ENCODE assay signal across 14 mouse cellular contexts in genomic region chr12:27575629-27576028, GRCm38 (mm10).
DNase-seq lines count a peak whose midpoint lies in the region; ATAC-seq and TF ChIP-seq lines count a peak whose summit lies in the region.
"Had no signal": no experiment of that assay in that cellular context is flagged by ENCODE, and none has a peak within 500 bp of the region (broad histone marks: within the 10 kb centered on the region; RNA-seq: fewer than 3 reads in every experiment).

No protein-coding gene starts in this region.

- no peak for TF ChIP-seq EP300 in heart, adult 2 months (IDR thresholded peaks at IDR 0.05; ENCODE audit: insufficient read depth, low read depth, low read length)

- H3K9ac ChIP-seq in intestine, embryonic 15.5 days = no peak overlapping the region
- no peak overlapping the region for H3K9ac ChIP-seq in intestine, embryonic 16.5 days (ENCODE audit: low read depth, low read length)
- no peak overlapping the region for H3K9ac ChIP-seq in forebrain, postnatal 0 days
- H3K9ac ChIP-seq in neural tube, embryonic 15.5 days (replicated peaks) = no peak overlapping the region
- no peak overlapping the region for H3K9ac ChIP-seq in heart, adult 2 months (ENCODE audit: low read depth, low read length)
- H3K9ac ChIP-seq: liver, embryonic 15.5 days had no signal

- no peaks in the 10 kb centered on the region for H3K79me2 ChIP-seq in heart, adult 2 months (replicated peaks; ENCODE audit: control insufficient read depth, insufficient read depth, low read length)

- H3K9me3 ChIP-seq in intestine, embryonic 15.5 days = no peaks in the 10 kb centered on the region
- H3K9me3 ChIP-seq in intestine, embryonic 16.5 days (ENCODE audit: control insufficient read depth, low read length) = no peaks in the 10 kb centered on the region
- no peaks in the 10 kb centered on the region for H3K9me3 ChIP-seq in forebrain, postnatal 0 days (ENCODE audit: low read length)
- no peaks in the 10 kb centered on the region for H3K9me3 ChIP-seq in neural tube, embryonic 15.5 days (replicated peaks)
- H3K9me3 ChIP-seq: liver, embryonic 15.5 days had no signal

- no peak overlapping the region for H3K4me3 ChIP-seq in intestine, embryonic 15.5 days (replicated peaks)
- H3K4me3 ChIP-seq in intestine, embryonic 16.5 days (ENCODE audit: low read length) = no peak overlapping the region
- no peak overlapping the region for H3K4me3 ChIP-seq in forebrain, postnatal 0 days (ENCODE audit: low read depth, low read length)
- no peak overlapping the region for H3K4me3 ChIP-seq in neural tube, embryonic 15.5 days (replicated peaks)
- no peak overlapping the region for H3K4me3 ChIP-seq in heart, adult 2 months
- H3K4me3 ChIP-seq: liver, embryonic 15.5 days had no signal

- WGBS in intestine, embryonic 15.5 days = 63% methylated on average over 7 of the region's 7 CpGs
- WGBS in intestine, embryonic 16.5 days = 70% methylated on average over 7 of the region's 7 CpGs
- 14% methylated on average over 7 of the region's 7 CpGs for WGBS in forebrain, postnatal 0 days
- 15% methylated on average over 7 of the region's 7 CpGs for WGBS in neural tube, embryonic 15.5 days
- WGBS in heart, adult 2 months = 72% methylated on average over 7 of the region's 7 CpGs

- no peaks in the 10 kb centered on the region for H3K27me3 ChIP-seq in intestine, embryonic 15.5 days (replicated peaks)
- no peaks in the 10 kb centered on the region for H3K27me3 ChIP-seq in intestine, embryonic 16.5 days (replicated peaks; ENCODE audit: control insufficient read depth, insufficient read depth, low read length)
- no peaks in the 10 kb centered on the region for H3K27me3 ChIP-seq in forebrain, postnatal 0 days (ENCODE audit: insufficient read depth, low read length)
- H3K27me3 ChIP-seq in neural tube, embryonic 15.5 days (replicated peaks) = no peaks in the 10 kb centered on the region
- no peaks in the 10 kb centered on the region for H3K27me3 ChIP-seq in heart, adult 2 months (ENCODE audit: control insufficient read depth, insufficient read depth, low read length)
- H3K27me3 ChIP-seq: liver, embryonic 15.5 days had no signal

- peak; percentile 34 for DNase-seq in forebrain, postnatal 0 days
- DNase-seq in mesoderm, embryonic 11.5 days (ENCODE audit: low read depth, low spot score) = peak; percentile 77
- DNase-seq in gastrocnemius, adult 8-10 months (ENCODE audit: low spot score in 2 of 2) = no peak
- no peak for DNase-seq in heart, adult 2 months
- no peak for DNase-seq in kidney, postnatal 14 days
- DNase-seq: adrenal gland, postnatal 25 days; cerebellum, adult 9-10 months; kidney, adult 2 months; right cerebral cortex, postnatal 14 days had no signal

- ATAC-seq in intestine, embryonic 15.5 days = peak; percentile 61
- ATAC-seq in intestine, embryonic 16.5 days = no peak
- peak; percentile 53; the same call in 1 of the 2 replicates for ATAC-seq in forebrain, postnatal 0 days
- peak; percentile 24; the same call in 1 of the 2 replicates for ATAC-seq in neural tube, embryonic 15.5 days (ENCODE audit: low FRiP score)

- no peaks in the 10 kb centered on the region for H3K4me1 ChIP-seq in intestine, embryonic 15.5 days (replicated peaks)
- H3K4me1 ChIP-seq in intestine, embryonic 16.5 days (ENCODE audit: control insufficient read depth, insufficient read depth, low read length) = no peaks in the 10 kb centered on the region
- H3K4me1 ChIP-seq in forebrain, postnatal 0 days (ENCODE audit: insufficient read depth) = no peaks in the 10 kb centered on the region
- H3K4me1 ChIP-seq in neural tube, embryonic 15.5 days = peaks cover 9% of the 10 kb centered on the region
- H3K4me1 ChIP-seq in heart, adult 2 months (ENCODE audit: control insufficient read depth, insufficient read depth, low read length) = no peaks in the 10 kb centered on the region
- H3K4me1 ChIP-seq: liver, embryonic 15.5 days had no signal

- H3K4me2 ChIP-seq in intestine, embryonic 15.5 days (replicated peaks) = no peak overlapping the region
- no peak overlapping the region for H3K4me2 ChIP-seq in intestine, embryonic 16.5 days (ENCODE audit: low read depth, low read length)
- H3K4me2 ChIP-seq in forebrain, postnatal 0 days (ENCODE audit: low read depth) = no peak overlapping the region
- H3K4me2 ChIP-seq in neural tube, embryonic 15.5 days = no peak overlapping the region
- H3K4me2 ChIP-seq: heart, embryonic 11.5 days; liver, embryonic 15.5 days had no signal

- TF ChIP-seq CTCF in forebrain, postnatal 0 days (IDR thresholded peaks at IDR 0.05; ENCODE audit: low read depth) = no peak
- TF ChIP-seq CTCF in heart, adult 2 months (IDR thresholded peaks at IDR 0.05) = no peak

- H3K36me3 ChIP-seq in intestine, embryonic 15.5 days = no peaks in the 10 kb centered on the region
- no peaks in the 10 kb centered on the region for H3K36me3 ChIP-seq in intestine, embryonic 16.5 days (ENCODE audit: control insufficient read depth, insufficient read depth, low read length)
- H3K36me3 ChIP-seq in forebrain, postnatal 0 days (ENCODE audit: insufficient read depth) = no peaks in the 10 kb centered on the region
- no peaks in the 10 kb centered on the region for H3K36me3 ChIP-seq in neural tube, embryonic 15.5 days
- H3K36me3 ChIP-seq in heart, adult 2 months (ENCODE audit: control insufficient read depth, insufficient read depth, low read length) = no peaks in the 10 kb centered on the region
- H3K36me3 ChIP-seq: liver, embryonic 15.5 days had no signal

- TF ChIP-seq POLR2A in heart, adult 2 months (IDR thresholded peaks at IDR 0.05; ENCODE audit: insufficient read depth, low read depth, low read length) = no peak

- intact Hi-C loops in heart, adult 2 months (cut with DNase I) = no loop called here

- H3K27ac ChIP-seq in intestine, embryonic 15.5 days = no peak overlapping the region
- H3K27ac ChIP-seq in intestine, embryonic 16.5 days (ENCODE audit: low read length) = no peak overlapping the region
- H3K27ac ChIP-seq in forebrain, postnatal 0 days (ENCODE audit: low read depth, low read length) = no peak overlapping the region
- no peak overlapping the region for H3K27ac ChIP-seq in neural tube, embryonic 15.5 days (replicated peaks)
- no peak overlapping the region for H3K27ac ChIP-seq in heart, adult 2 months
- H3K27ac ChIP-seq: liver, embryonic 15.5 days had no signal

Comparison
In these comparisons a context has a peak if more than half of its experiments do, and no peak if none do; other contexts are left out.
1. DNase-seq: peak in forebrain, postnatal 0 days (single experiment) and mesoderm, embryonic 11.5 days (single experiment); none in gastrocnemius, adult 8-10 months (0 of 2), heart, adult 2 months (0 of 2) and kidney, postnatal 14 days (single experiment).